Mouse (Mus musculus): Measurements from ENCODE around the gene Olfr959. TPM values are rescaled to one million over a fixed set of nuclear protein-coding genes. Genes with fewer than 3 reads are reported as not detected.

Olfr959 gene
- polyA plus RNA-seq, 1 experiment from 2014 or later, result not detected

GRCm38 (mm10) chr9:39558349-39558647, 17.1 kb downstream of the Olfr959 start:
- H3K4me1 ChIP-seq (replicated peaks), result no peaks in the 10 kb centered on the region
- no peak for ATAC-seq (ENCODE audit: insufficient read depth)

GRCm38 (mm10) chr9:39557529-39558348, 17.6 kb downstream of the Olfr959 start:
- H3K36me3 ChIP-seq (replicated peaks), result no peaks in the 10 kb centered on the region
- H3K9ac ChIP-seq, result no peak overlapping the region
- H3K4me3 ChIP-seq (replicated peaks), result no peak overlapping the region
- H3K27ac ChIP-seq (replicated peaks), result no peak overlapping the region
- no peak for ATAC-seq (ENCODE audit: insufficient read depth)
- no peak overlapping the region for H3K4me2 ChIP-seq
- no peaks in the 10 kb centered on the region for H3K4me1 ChIP-seq (replicated peaks)
- 35% methylated on average over 3 of the region's 3 CpGs for WGBS (ENCODE audit: insufficient replicate concordance)
- H3K9me3 ChIP-seq (replicated peaks), result no peaks in the 10 kb centered on the region
- no peaks in the 10 kb centered on the region for H3K27me3 ChIP-seq

More at GRCm38 (mm10) chr9:39558349-39558647, 17.1 kb downstream of the Olfr959 start:
- no peak overlapping the region for H3K27ac ChIP-seq (replicated peaks)
- no peaks in the 10 kb centered on the region for H3K9me3 ChIP-seq (replicated peaks)
- H3K4me3 ChIP-seq (replicated peaks), result no peak overlapping the region
- H3K27me3 ChIP-seq, result no peaks in the 10 kb centered on the region
- H3K9ac ChIP-seq, result no peak overlapping the region
- no peak overlapping the region for H3K4me2 ChIP-seq
- H3K36me3 ChIP-seq (replicated peaks), result no peaks in the 10 kb centered on the region

- 32% methylated on average over 2 of the region's 2 CpGs for WGBS (ENCODE audit: insufficient replicate concordance)
- H3K27me3 ChIP-seq, result no peaks in the 10 kb centered on the region
- H3K4me1 ChIP-seq (replicated peaks), result no peaks in the 10 kb centered on the region
- H3K27ac ChIP-seq (replicated peaks), result no peak within 1 kb of the TSS
- H3K9ac ChIP-seq, result no peak within 1 kb of the TSS
- no peak within 1 kb of the TSS for H3K4me3 ChIP-seq (replicated peaks)
- no peaks in the 10 kb centered on the region for H3K36me3 ChIP-seq (replicated peaks)
- no peak within 1 kb of the TSS for H3K4me2 ChIP-seq
- H3K9me3 ChIP-seq (replicated peaks), result no peaks in the 10 kb centered on the region
- no peak for ATAC-seq (ENCODE audit: insufficient read depth)
Measured at GRCm38 (mm10) chr9:39553946-39554345, 21.4 kb downstream of the Olfr959 start, which contains the start of gene Olfr958. Gene Olfr958, minus strand, starts transcription at chr9:39554054.

GRCm38 (mm10) chr9:39550806-39551205, 24.6 kb downstream of the Olfr959 start:
- Histone ChIP-seq H3K9me3 (replicated peaks) (no peaks in the 10 kb centered on the region), H3K4me1 (replicated peaks) (no peaks in the 10 kb centered on the region), H3K27ac (replicated peaks) (no peak overlapping the region), H3K27me3 (no peaks in the 10 kb centered on the region), H3K9ac (no peak overlapping the region), H3K4me2 (no peak overlapping the region), H3K4me3 (replicated peaks) (no peak overlapping the region), H3K36me3 (replicated peaks) (no peaks in the 10 kb centered on the region)
- WGBS (ENCODE audit: insufficient replicate concordance), result 64% methylated on average over 5 of the region's 5 CpGs
- no peak for ATAC-seq (ENCODE audit: insufficient read depth)

- no peak for ATAC-seq (ENCODE audit: insufficient read depth)
- Histone ChIP-seq H3K27me3 (no peaks in the 10 kb centered on the region), H3K4me2 (no peak overlapping the region), H3K4me1 (replicated peaks) (no peaks in the 10 kb centered on the region), H3K27ac (replicated peaks) (no peak overlapping the region), H3K4me3 (replicated peaks) (no peak overlapping the region), H3K36me3 (replicated peaks) (no peaks in the 10 kb centered on the region), H3K9me3 (replicated peaks) (no peaks in the 10 kb centered on the region), H3K9ac (no peak overlapping the region)
- WGBS (ENCODE audit: insufficient replicate concordance), result 52% methylated on average over 1 of the region's 1 CpGs
Measured at GRCm38 (mm10) chr9:39523616-39524285, 51.6 kb downstream of the Olfr959 start.

Other genes with a start within 250 kb of the Olfr959 start
- gene Olfr948, start 249.5 kb downstream of the Olfr959 start, polyA plus RNA-seq (2015; fragmentation: Nextera tagmentation; extraction: Ambion mirVana), result not detected in 2 replicates
- gene Olfr951, start 188.2 kb downstream of the Olfr959 start, polyA plus RNA-seq (2015; fragmentation: Nextera tagmentation; extraction: Ambion mirVana), result not detected in 2 replicates
- not detected in 2 replicates for gene Olfr952, start 148.4 kb downstream of the Olfr959 start, polyA plus RNA-seq (2015; fragmentation: Nextera tagmentation; extraction: Ambion mirVana)
- not detected in 2 replicates for gene Olfr954, start 118.9 kb downstream of the Olfr959 start, polyA plus RNA-seq (2015; fragmentation: Nextera tagmentation; extraction: Ambion mirVana)
- gene Olfr955, start 103.6 kb downstream of the Olfr959 start, polyA plus RNA-seq (2015; fragmentation: Nextera tagmentation; extraction: Ambion mirVana), result not detected in 2 replicates
- gene Olfr44, start 81.6 kb downstream of the Olfr959 start, polyA plus RNA-seq (2015; fragmentation: Nextera tagmentation; extraction: Ambion mirVana), result not detected in 2 replicates
- gene Olfr957, start 59.8 kb downstream of the Olfr959 start, polyA plus RNA-seq (2015; fragmentation: Nextera tagmentation; extraction: Ambion mirVana), result not detected in 2 replicates
- not detected in 2 replicates for gene Olfr958, start 21.5 kb downstream of the Olfr959 start, polyA plus RNA-seq (2015; fragmentation: Nextera tagmentation; extraction: Ambion mirVana)
- gene AW551984, start 28.8 kb upstream of the Olfr959 start, polyA plus RNA-seq (2015; fragmentation: Nextera tagmentation; extraction: Ambion mirVana), result 3.2 and 4.6 TPM in 2 replicates
- gene Olfr148, start 35.1 kb upstream of the Olfr959 start, polyA plus RNA-seq (2015; fragmentation: Nextera tagmentation; extraction: Ambion mirVana), result not detected in 2 replicates
- gene Olfr960, start 45.8 kb upstream of the Olfr959 start, polyA plus RNA-seq (2015; fragmentation: Nextera tagmentation; extraction: Ambion mirVana), result not detected in 2 replicates
- gene Olfr961, start 69.5 kb upstream of the Olfr959 start, polyA plus RNA-seq (2015; fragmentation: Nextera tagmentation; extraction: Ambion mirVana), result not detected in 2 replicates
- not detected in 2 replicates for gene Olfr963, start 91.6 kb upstream of the Olfr959 start, polyA plus RNA-seq (2015; fragmentation: Nextera tagmentation; extraction: Ambion mirVana)
- gene Olfr149, start 131.5 kb upstream of the Olfr959 start, polyA plus RNA-seq (2015; fragmentation: Nextera tagmentation; extraction: Ambion mirVana), result not detected in 2 replicates
- gene Olfr965, start 135.8 kb upstream of the Olfr959 start, polyA plus RNA-seq (2015; fragmentation: Nextera tagmentation; extraction: Ambion mirVana), result not detected in 2 replicates
- not detected in 2 replicates for gene Olfr150, start 155.4 kb upstream of the Olfr959 start, polyA plus RNA-seq (2015; fragmentation: Nextera tagmentation; extraction: Ambion mirVana)
- not detected in 2 replicates for gene Olfr967, start 170.7 kb upstream of the Olfr959 start, polyA plus RNA-seq (2015; fragmentation: Nextera tagmentation; extraction: Ambion mirVana)
- gene Olfr968, start 207.7 kb upstream of the Olfr959 start, polyA plus RNA-seq (2015; fragmentation: Nextera tagmentation; extraction: Ambion mirVana), result not detected in 2 replicates
- not detected in 2 replicates for gene Olfr969, start 215.4 kb upstream of the Olfr959 start, polyA plus RNA-seq (2015; fragmentation: Nextera tagmentation; extraction: Ambion mirVana)
- not detected in 2 replicates for gene Olfr970, start 233.3 kb upstream of the Olfr959 start, polyA plus RNA-seq (2015; fragmentation: Nextera tagmentation; extraction: Ambion mirVana)